Mouse (Mus musculus) thymus, postnatal 14 days (tissue): ENCODE data around the gene Gm11492.

Source experiments
- DNase-seq: peaks from one replicate; pipeline ENCODE4 v3.0.0; 2021

The Gm11492 gene

DNA sequence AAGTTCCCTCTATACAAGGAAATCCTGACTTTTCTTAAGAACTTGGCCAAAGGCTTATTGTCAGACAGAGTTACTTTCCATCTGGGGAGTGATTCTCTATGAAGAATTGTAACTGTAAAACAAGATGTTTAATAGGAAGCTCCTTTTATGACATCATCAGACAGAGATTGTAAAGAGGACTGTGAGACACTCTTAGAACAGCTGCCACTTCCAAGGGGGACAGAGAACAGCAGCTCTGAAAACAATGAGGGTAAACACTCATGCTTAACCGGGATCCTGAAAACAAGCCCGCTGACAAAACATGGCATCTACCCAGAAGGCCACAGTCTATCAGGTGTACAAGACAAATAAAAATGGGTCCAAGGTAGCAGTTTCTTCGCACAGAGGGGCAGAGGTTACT, at the start of gene Gm11492:
TSS of gene Gm11492 (plus strand) at position 153 of the 400 bp plus-strand sequence.
- no peak for DNase-seq

DNA sequence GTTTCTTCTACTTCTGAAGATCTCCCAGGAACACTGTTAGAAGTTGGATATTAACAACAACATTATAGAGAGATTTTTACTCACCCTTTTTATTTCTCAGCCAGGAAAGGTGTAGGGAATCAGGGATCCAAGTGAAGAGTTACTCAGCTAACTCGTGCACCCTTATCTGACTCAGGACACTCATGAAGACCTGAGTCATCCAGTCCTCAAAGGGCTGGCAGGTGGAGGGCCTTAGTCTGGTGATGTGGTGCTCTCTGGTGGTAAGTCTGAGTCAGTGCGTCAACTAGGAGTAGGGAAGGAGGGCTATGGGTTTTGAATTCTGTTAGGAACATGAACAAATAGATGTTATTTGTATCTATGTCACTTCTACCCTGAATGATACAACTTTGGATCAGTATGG, 47.2 kb upstream of the Gm11492 start:
- DNase-seq = peak; percentile 60

GRCm38 (mm10) chr11:87523466-87523865, 43.0 kb upstream of the Gm11492 start:
- no peak for DNase-seq

DNA sequence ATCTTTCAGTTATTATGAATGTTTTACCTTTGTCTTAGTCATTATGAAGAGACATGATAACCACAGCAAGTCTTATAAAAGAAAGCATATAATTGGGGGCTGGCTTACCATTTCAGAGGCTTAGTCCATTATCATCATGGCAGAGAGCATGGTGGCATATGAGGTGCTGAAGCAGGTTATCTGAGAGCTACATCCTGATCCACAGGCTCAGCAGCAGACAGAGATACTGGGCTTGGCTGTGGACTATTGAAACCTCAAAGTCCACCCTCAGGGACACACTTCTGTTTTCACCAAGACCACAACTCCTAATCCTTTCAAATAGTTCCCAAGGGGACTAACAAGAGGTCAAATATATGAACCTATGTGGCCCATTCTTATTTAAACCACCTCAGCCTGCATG, 42.5 kb upstream of the Gm11492 start:
- DNase-seq = no peak

DNA sequence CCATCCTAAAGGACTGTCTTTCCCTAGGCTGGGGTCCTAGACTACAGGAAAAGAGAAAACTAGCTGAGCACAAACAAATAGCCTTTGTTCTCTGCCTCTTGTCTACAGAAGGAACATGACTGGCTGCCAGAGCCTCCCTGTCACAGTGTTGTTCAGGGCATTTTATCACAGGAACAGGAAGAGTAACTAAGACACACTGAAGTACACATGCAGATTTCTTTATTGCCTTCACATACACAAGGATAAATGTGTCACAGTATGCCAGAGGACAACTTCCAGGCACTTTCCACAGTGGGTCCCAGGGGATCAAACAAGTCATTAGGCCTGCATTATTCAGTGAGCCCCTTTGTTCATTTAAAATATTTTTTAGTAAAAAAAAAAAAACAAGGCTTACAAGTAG, 41.7 kb upstream of the Gm11492 start:
- no peak for DNase-seq

DNA sequence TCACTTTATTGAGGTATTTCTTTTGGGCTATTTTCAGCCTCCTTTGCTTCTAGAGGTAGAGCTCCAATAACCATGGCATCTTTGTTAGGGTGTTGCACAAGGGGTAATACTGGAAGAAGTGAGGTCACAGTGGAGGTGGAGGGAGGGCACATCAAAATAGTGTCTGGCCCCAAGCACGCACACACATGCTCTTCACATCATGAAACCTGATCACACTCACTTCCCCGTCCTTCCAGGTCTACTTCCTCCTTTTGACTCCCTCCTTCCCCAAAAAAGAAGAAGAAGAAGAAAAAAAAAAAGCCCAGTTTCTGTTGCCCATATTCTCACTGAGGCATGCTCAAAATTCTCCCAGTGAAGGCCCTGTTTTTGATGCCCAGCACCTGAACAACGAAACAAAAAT, 39.1 kb upstream of the Gm11492 start:
- no peak for DNase-seq

- no peak for DNase-seq
Measured at GRCm38 (mm10) chr11:87527990-87528389, 38.5 kb upstream of the Gm11492 start.

GRCm38 (mm10) chr11:87531695-87532094, 34.8 kb upstream of the Gm11492 start:
- no peak for DNase-seq

GRCm38 (mm10) chr11:87542285-87542684, 24.2 kb upstream of the Gm11492 start:
- DNase-seq = no peak

GRCm38 (mm10) chr11:87542906-87543305, 23.5 kb upstream of the Gm11492 start:
- peak; percentile 6 for DNase-seq

DNA sequence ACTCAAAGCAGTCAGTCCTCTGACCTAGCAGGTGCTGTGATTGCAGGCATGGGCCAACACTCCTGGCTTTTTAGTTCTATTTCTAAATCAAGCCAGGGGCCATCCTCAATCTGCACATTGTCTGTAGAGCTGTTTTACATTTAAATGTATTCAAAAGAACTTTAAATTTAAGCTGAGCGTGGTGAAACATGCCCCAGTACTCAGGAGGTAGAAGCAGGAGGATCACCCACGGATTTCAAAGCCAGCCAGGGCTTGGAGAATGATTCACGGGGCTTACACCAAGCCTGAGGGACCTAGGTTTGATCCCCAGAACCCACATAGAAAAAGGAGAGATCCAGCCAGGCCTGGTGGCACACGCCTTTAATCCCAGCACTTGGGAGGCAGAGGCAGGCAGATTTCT, 13.1 kb upstream of the Gm11492 start:
- DNase-seq = no peak

DNA sequence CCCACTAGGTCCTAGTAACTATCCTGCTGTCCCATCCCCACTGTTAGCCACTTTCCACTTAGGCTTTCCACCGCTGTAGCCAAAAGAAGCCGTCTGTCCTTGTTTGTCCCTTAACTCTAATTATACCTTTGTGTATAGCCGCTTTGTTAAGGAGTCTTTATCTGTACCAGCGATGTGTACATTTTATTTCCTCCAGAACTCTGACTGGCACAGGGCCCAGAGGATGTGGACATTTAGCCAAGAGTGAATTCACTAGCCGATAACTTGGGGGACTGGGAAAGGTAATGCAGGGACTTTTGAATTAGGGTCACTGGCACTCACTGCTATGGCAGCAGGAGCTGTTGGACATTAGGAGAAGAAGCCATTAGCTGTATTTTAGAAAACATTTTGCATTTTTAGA, 12.1 kb upstream of the Gm11492 start:
- no peak for DNase-seq

DNA sequence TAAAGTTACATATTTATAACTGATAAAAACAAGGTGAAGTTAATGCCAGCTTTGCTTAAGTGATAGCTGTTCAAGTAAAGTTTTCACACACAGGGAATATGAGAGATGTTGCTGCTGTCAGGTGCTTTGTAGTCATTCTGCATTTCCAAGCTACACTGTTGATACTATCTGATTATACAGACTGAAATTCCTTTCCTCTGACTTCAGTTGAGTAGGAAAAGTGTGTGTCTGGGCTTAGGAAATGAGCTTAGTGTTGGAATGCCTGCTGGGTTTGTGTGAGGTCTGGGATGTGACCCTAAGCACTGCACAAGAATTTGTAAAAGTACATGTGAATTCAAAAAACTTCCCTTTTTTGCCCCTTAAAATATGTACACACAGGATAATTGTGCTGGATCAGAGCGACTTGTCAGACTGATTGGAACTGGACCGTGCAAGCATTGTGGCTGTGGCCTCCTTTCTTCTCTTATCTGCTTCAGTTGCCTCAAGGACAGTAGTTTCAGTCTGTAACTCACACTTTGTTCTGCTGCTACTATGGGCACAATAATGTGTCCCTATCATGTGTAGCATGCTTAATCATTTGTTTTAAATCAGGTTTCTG, 11.2 kb upstream of the Gm11492 start:
- DNase-seq = no peak

DNA sequence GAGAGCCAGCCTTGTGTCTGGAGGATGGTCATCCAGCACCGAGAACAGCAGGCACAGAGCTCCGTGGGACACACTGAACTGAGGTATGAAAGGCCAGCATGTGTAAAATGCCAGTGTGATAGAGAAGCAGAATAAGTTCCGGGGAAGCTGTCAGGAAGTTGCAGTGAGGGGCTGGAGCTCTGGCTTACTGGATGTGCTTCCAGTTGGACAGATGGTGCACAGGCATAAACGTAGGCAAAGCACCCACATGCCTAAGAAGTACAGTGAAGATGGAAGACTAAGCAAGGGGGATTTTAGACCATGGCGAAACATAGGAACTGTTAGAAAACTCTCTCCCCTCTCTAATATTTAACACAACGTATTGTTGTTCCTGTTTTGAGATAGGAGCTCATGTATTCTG, 5.2 kb upstream of the Gm11492 start:
- DNase-seq = no peak

DNA sequence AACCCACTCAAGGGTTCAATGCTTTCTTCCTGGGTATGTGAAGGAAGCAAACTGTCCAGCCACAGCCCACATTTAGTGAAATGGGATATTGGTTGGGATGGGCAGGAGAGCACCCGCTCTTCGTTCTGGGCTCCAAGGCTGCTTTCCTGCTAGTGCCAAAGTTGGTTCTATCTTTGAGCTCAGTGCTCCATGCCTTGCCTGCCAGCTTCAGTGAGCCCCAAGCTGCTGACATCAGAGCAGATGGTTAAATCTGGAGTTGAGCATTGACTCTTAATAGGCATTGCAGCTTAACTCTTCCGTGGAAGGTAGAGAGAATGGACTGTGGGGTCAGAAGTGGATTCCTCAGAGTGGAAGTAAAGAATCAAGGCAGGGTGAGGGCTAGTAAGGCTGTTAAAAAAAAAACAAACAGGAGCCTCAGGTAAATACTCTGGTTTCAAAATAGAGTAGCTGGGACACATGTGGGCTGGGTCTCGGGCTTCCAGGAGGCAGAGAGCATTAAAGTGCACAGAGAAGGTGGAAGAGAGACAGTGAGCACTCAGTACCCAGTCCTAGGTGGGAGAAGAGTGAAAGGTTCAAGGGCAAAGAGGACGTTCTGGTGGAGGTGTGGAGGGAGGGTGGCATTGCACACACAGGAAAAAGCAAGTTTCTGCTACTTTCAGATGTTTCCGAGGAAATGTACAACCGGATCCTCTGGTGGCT, 2.0 kb downstream of the Gm11492 start, which contains the start of gene Sept4:
TSS of gene Sept4 (plus strand) at position 649 of the 699 bp plus-strand sequence.
- DNase-seq = no peak

DNA sequence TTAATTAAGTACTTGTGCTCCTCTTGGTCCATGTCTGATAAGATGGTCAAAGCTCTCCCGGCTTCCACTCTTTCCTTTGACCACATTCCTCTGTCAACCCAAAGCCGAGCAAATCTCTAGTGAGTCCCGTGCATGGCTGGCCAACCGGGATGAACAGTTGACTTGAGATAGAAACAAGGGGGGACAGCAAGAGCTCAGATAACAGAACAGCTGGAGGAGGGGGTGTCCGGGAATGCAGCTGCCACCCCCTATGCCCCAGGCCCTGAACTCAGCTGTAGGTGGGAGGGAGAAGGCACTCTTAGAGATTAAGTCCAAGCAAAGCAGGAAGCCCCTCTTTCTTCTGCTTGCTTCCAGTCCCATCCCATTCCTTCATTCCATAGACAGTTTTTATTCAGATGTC, 4.3 kb downstream of the Gm11492 start:
- DNase-seq = no peak

DNA sequence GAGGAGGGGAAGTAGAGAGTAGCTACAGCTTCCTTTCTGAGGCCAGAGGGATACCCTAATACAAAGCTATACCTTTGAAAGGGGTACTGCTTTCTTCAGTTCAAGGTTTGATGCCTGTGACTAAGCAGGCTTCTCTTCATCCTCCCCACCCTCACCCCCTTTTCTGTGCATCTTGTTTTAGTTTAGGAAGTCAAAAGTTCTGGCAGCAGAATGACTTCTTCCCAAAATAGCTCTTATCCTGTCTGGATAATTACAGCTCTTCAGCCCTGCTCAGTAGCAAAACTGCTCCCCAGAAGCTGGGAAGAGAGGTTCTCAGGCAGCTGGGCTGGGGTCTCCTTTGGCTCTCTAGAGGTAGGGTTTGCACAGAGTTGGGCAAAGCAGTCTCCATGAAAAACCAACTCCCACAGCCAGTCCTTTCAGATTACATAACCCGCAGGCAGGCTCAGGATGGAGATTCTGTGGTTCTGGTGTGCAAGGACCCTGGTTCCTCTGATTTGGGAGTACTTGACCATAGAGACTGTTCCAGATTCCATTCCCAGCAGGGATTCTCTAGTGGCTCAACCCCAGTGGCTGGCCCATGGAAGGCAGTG, 5.0 kb downstream of the Gm11492 start:
- DNase-seq = no peak

DNA sequence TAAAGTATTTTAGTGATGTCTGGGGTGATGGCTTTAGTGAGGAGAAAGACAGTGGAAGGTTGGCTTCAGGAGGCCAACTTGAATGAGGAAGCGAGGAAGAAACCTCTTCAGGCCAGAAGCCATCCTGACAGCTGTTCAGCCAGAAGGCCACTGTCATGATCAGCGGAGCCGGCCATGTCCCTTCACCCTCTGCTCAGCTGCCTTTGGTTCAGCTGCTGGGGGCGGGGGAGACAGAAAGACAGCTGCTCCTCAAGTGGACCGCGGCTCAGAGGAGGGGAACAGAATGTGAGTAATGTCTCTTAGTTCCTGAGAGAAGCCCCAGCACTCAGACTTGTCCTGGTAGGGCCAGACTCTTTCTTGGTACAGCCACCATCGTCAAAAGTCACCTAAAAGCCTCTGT, 7.3 kb downstream of the Gm11492 start:
- DNase-seq = no peak

DNA sequence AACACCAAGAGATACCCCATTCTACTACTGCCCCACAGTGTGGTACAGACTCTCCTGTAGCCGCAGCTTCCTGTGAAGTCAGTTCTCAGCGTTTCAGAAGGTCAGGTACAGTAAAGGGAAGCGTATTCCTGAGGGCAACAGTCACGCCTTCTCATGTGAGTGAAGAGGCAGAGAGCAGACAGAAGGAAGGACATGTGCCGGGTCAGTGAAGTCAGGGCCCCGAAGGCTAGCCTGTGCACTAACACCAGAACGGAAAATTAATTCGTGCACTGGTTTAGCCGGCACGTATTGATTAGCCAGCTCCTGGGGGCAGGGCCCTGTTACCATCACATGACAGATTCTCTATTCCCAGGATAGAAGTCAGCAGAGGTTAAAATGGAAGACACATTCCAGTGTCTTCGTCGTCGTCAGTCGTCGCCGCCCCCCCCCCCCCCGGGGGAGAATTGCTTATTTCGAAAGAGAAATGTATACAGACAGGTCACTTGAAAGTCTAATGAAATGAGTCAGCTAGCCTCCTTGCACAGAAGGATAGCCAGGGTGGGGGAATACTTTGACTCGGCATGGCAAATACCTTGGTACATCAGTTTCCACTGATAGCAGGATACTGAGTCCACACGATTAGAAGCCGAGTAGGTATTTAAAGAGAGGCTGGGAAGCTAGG, 8.2 kb downstream of the Gm11492 start:
- no peak for DNase-seq

DNA sequence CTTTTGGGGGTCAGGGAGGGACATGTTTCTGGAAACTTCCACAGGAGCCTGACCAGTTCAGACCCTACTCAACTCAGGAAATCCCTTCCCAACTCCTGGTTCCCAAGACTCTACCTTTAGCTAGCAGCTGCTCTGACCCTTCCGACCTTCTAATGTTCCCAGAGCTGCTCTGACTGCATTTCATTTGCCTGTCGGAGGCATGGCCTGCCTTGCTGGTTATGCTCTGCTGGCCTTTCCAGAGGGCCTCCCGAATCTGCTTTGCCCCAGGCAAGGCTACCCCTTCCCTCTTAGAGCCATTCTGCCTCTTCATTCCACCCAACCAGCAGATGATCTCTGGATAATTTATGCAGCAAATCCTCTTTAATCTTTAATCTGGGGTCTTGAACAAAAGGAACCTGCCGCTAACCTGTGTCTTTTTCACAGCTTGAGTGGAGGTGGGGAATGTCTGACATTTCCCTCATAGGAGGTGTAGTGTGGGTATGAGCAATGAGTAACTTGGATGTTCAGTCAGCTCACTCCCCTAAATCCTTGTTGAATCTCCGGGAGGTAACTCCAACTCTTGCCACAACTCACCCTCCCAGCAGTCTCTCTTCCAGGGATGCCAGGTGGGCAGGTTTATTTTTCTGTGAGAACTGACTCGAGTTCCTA, 11.3 kb downstream of the Gm11492 start:
- no peak for DNase-seq

DNA sequence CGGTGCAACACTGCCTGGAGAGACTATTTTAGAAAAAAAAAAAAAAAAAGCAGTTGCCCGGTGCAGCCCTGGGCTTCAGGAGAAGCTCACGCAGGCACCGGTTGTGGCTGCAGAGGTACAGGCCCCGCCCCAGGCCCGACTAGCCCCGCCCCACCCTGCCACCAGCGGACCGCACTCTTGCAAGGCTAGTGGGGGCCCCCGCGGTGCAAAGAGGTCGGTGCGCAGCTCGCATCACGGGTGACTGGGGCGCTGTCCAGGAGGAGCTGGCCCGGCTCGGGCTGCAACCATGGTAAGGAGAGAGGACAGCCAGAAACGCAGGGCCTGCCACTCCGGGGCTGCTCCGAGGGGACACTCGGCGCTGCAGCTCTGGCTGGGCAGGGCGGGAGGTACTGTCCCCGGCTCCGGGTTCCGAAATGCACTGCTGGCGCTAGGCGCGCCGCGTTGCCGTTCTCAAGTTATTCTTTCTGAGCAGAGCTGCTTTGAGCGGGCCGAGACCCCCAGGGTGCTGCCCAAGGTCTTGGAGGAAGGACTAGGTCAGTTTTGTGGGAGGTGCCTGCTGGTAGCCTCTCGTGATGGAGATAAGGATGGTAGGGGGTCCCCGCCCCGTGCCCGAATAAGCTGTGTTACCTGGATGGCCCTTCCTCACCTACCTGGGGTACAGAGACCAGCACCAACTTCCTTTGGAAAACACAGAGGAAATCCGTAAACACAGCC, 12.0 kb downstream of the Gm11492 start:
- peak; percentile 76 for DNase-seq

GRCm38 (mm10) chr11:87578963-87579601, 12.6 kb downstream of the Gm11492 start:
- peak; percentile 14 for DNase-seq
